Mouse (Mus musculus) spleen, adult 2 months (tissue): ENCODE data around the gene Nxn.

Experiments used
- CTCF ChIP-seq: fragments of 200-500 bp; IDR thresholded peaks from 2 replicates; pipeline ENCODE4 v1.5.1; 2011; ENCODE audit warnings: mild to moderate bottlenecking, inconsistent platforms; ENCODE audit not compliant: insufficient read depth, insufficient read length, insufficient replicate concordance; ENCODE audit errors: extremely low read depth
- POLR2A ChIP-seq: fragments of 200-500 bp; IDR thresholded peaks from 2 replicates; pipeline ENCODE4 v1.6.1; 2011; ENCODE audit warnings: low read depth, low read length, inconsistent platforms

DNA sequence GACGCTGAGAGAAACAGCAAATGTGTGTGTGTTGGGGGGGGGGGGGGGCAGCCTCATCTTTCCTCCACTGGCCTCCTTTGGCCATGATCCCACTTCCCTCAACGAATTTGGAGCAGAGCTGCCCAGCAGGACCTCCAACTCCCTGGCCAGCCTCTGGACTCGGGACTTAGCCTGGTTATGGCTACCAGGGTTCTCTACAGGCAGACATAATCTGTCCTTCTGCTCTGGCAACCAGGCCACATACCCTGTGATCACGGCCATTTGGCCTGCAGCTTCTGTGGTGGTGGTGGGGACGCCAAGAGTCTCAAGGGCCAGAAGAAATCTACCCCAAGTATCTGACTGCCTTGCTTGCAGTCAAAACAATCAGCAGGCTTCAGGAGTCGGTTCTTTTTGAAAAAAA, 26.4 kb downstream of the Nxn start:
- TF ChIP-seq POLR2A (no peak), CTCF (no peak)
